9 mouse cellular contexts compared by ENCODE assay signal in the genomic region with DNA sequence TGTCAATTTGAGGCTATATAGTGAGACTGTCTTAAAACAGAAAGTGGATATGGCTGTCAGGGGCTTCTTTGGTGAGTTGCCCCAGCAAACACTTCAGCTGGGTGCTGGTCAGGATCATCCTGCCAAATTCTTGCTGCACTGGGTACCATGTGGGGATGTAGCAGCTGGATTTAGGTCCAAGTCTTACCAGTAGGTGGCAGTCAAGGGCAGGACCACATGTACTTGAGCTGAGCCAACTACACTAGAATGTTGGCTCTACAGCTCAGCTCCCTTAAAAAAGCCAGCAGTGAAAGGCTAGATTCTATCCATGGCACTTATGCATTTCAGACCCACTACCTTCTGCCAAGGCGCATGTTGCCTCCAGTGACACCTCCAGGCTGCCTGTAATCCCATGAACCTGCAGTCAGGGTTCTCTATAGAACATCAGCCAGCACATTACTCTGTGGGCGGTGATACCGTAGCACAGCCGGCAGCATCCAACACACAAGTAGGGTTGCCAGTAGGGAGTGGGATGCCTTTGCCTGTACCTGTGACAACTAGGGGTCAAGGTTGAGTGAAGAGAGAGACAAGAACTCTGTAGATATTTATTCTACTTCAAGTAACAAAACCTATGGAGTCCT. TPM values are rescaled to one million over a fixed set of nuclear protein-coding genes. Genes with fewer than 3 reads are reported as not detected.
DNase-seq lines count a peak whose midpoint lies in the region; ATAC-seq and TF ChIP-seq lines count a peak whose summit lies in the region.
"Had no signal": no experiment of that assay in that cellular context is flagged by ENCODE, and none has a peak within 500 bp of the region (broad histone marks: within the 10 kb centered on the region; RNA-seq: fewer than 3 reads in every experiment).

No protein-coding gene starts in this region.

- no peak overlapping the region for H3K27ac ChIP-seq in cortical plate, adult 2 months (ENCODE audit: insufficient read depth, low read length)
- no peak overlapping the region for H3K27ac ChIP-seq in kidney, adult 2 months (ENCODE audit: insufficient read depth, low read depth, low read length)
- H3K27ac ChIP-seq in limb, embryonic 13.5 days = no peak overlapping the region
- no peak overlapping the region for H3K27ac ChIP-seq in midbrain, postnatal 0 days (ENCODE audit: low read depth, low read length)
- H3K27ac ChIP-seq: embryonic facial prominence, embryonic 15.5 days had no signal

- peak; percentile 85 for TF ChIP-seq CTCF in cortical plate, adult 2 months (IDR thresholded peaks at IDR 0.05; ENCODE audit: extremely low read depth, insufficient read depth, low read length)
- TF ChIP-seq CTCF in kidney, adult 2 months (conservative IDR thresholded peaks at IDR 0.05; ENCODE audit: insufficient read depth, insufficient read length, low read depth, low read length) = peak; percentile 93
- peak; percentile 86 for TF ChIP-seq CTCF in midbrain, postnatal 0 days (IDR thresholded peaks at IDR 0.05)

- peaks cover 2% of the 10 kb centered on the region; the same call in 1 of the 2 replicates for H3K4me1 ChIP-seq in cortical plate, adult 2 months (ENCODE audit: control insufficient read depth, insufficient read depth, low read length)
- H3K4me1 ChIP-seq in kidney, adult 2 months (ENCODE audit: control insufficient read depth, insufficient read depth, low read length) = no peaks in the 10 kb centered on the region
- peaks cover 10% of the 10 kb centered on the region; the same call in 1 of the 2 replicates for H3K4me1 ChIP-seq in limb, embryonic 13.5 days
- H3K4me1 ChIP-seq in midbrain, postnatal 0 days (ENCODE audit: insufficient read depth, low read length) = no peaks in the 10 kb centered on the region

- no peaks in the 10 kb centered on the region for H3K27me3 ChIP-seq in kidney, adult 2 months (replicated peaks; ENCODE audit: control insufficient read depth, insufficient read depth, low read length)
- no peaks in the 10 kb centered on the region; the same call in 1 of the 2 replicates for H3K27me3 ChIP-seq in limb, embryonic 13.5 days
- H3K27me3 ChIP-seq in midbrain, postnatal 0 days (ENCODE audit: insufficient read depth, low read length) = no peaks in the 10 kb centered on the region

- TF ChIP-seq POLR2A in cortical plate, adult 2 months (IDR thresholded peaks at IDR 0.05; ENCODE audit: extremely low read depth, insufficient read depth, low read length) = no peak
- no peak for TF ChIP-seq POLR2A in kidney, adult 2 months (IDR thresholded peaks at IDR 0.05; ENCODE audit: low read depth, low read length)

- H3K9ac ChIP-seq in limb, embryonic 13.5 days = no peak overlapping the region
- no peak overlapping the region for H3K9ac ChIP-seq in midbrain, postnatal 0 days (replicated peaks; ENCODE audit: low read length, poor library complexity, severe bottlenecking)
- H3K9ac ChIP-seq: embryonic facial prominence, embryonic 15.5 days had no signal

- ATAC-seq in limb, embryonic 13.5 days (ENCODE audit: low FRiP score, low read depth) = peak; percentile 72; the same call in 1 of the 2 replicates
- ATAC-seq in midbrain, postnatal 0 days (ENCODE audit: low FRiP score) = peak; percentile 80

- peak; percentile 95 for DNase-seq in 3T3-L1 (ENCODE audit: low read depth, low spot score)
- DNase-seq in ZHBTc4 (ENCODE audit: low read depth, low spot score) = peak; percentile 90
- DNase-seq in gastrocnemius, postnatal 14 days = peak; percentile 68
- DNase-seq in kidney, adult 2 months = peak; percentile 78
- peak; percentile 83 for DNase-seq in midbrain, postnatal 0 days (ENCODE audit: low spot score)
- peak; percentile 69 to 81 for DNase-seq in spleen, postnatal 4 days (ENCODE audit: low spot score in 2 of 2)

- WGBS in kidney, adult 2 months = 78% methylated on average over 4 of the region's 4 CpGs
- WGBS in limb, embryonic 13.5 days = 75% methylated on average over 4 of the region's 4 CpGs
- 70% methylated on average over 4 of the region's 4 CpGs for WGBS in midbrain, postnatal 0 days

- H3K4me2 ChIP-seq in limb, embryonic 13.5 days (replicated peaks) = no peak overlapping the region
- no peak overlapping the region for H3K4me2 ChIP-seq in midbrain, postnatal 0 days (ENCODE audit: low read depth, low read length, poor library complexity, severe bottlenecking)
- H3K4me2 ChIP-seq: embryonic facial prominence, embryonic 15.5 days had no signal

- no peaks in the 10 kb centered on the region for H3K36me3 ChIP-seq in kidney, adult 2 months (ENCODE audit: control insufficient read depth, insufficient read depth, low read length)
- peaks cover 19% of the 10 kb centered on the region for H3K36me3 ChIP-seq in limb, embryonic 13.5 days
- H3K36me3 ChIP-seq in midbrain, postnatal 0 days (ENCODE audit: insufficient read depth, low read length) = peaks cover 16% of the 10 kb centered on the region

- no peak overlapping the region for H3K4me3 ChIP-seq in cortical plate, adult 2 months (ENCODE audit: insufficient read depth, low read length)
- H3K4me3 ChIP-seq in kidney, adult 2 months (ENCODE audit: insufficient read depth, low read depth, low read length) = no peak overlapping the region
- no peak overlapping the region for H3K4me3 ChIP-seq in limb, embryonic 13.5 days
- no peak overlapping the region for H3K4me3 ChIP-seq in midbrain, postnatal 0 days (ENCODE audit: low read depth, low read length)
- H3K4me3 ChIP-seq: embryonic facial prominence, embryonic 15.5 days had no signal

- H3K9me3 ChIP-seq in limb, embryonic 13.5 days = no peaks in the 10 kb centered on the region
- no peaks in the 10 kb centered on the region for H3K9me3 ChIP-seq in midbrain, postnatal 0 days (ENCODE audit: low read length)
- H3K9me3 ChIP-seq: embryonic facial prominence, embryonic 15.5 days had no signal

- intact Hi-C loops in gastrocnemius, postnatal 14 days (cut with DNase I; ENCODE audit: low total_unique reads) = loop anchor here (5.0 kb wide), 1 partner anchor 80 kb away; no protein-coding TSS in a partner anchor

RNA-seq across cellular contexts. Expression of gene Tcfl5, which starts 15.0 kb away (rescaled TPM):
- polyA plus RNA-seq in cortical plate, adult 2 months (2012; rRNA removed) = 0.91 and 1.1 TPM in 2 replicates
- under 1 TPM; 0.21 to 0.22 TPM for total RNA-seq in gastrocnemius, postnatal 14 days (2021)
- 0.04 and 0.05 TPM in 2 replicates for polyA plus RNA-seq in kidney, adult 2 months (2012; rRNA removed)
- 0.55 and 0.59 TPM in 2 replicates for polyA plus RNA-seq in limb, embryonic 13.5 days (2015; fragmentation: Nextera tagmentation; extraction: Ambion mirVana)
- total RNA-seq in midbrain, postnatal 0 days (2014; rRNA removed) = 5.9 and 7.8 TPM in 2 replicates
- polyA plus RNA-seq in midbrain, postnatal 0 days (2015; fragmentation: Nextera tagmentation; extraction: Ambion mirVana) = 0.79 and 1.0 TPM in 2 replicates

RNA-seq across cellular contexts. Expression of gene Dido1, which starts 52.3 kb away (rescaled TPM):
- polyA plus RNA-seq in cortical plate, adult 2 months (2012; rRNA removed) = 28.1 and 32.9 TPM in 2 replicates
- total RNA-seq in gastrocnemius, postnatal 14 days (2021) = 10 to 100 TPM; 18.9 to 19.7 TPM
- 13.2 and 13.4 TPM in 2 replicates for polyA plus RNA-seq in kidney, adult 2 months (2012; rRNA removed)
- 30.4 and 31.5 TPM in 2 replicates for polyA plus RNA-seq in limb, embryonic 13.5 days (2015; fragmentation: Nextera tagmentation; extraction: Ambion mirVana)
- 36.7 and 44.1 TPM in 2 replicates for total RNA-seq in midbrain, postnatal 0 days (2014; rRNA removed)
- 19.3 and 22.2 TPM in 2 replicates for polyA plus RNA-seq in midbrain, postnatal 0 days (2015; fragmentation: Nextera tagmentation; extraction: Ambion mirVana)

RNA-seq across cellular contexts. Expression of gene Gid8, which starts 52.4 kb away (rescaled TPM):
- polyA plus RNA-seq in cortical plate, adult 2 months (2012; rRNA removed) = 57.5 and 60.4 TPM in 2 replicates
- total RNA-seq in gastrocnemius, postnatal 14 days (2021) = 10 to 100 TPM; 38.5 to 40.5 TPM
- polyA plus RNA-seq in kidney, adult 2 months (2012; rRNA removed) = 33.3 and 35.4 TPM in 2 replicates
- polyA plus RNA-seq in limb, embryonic 13.5 days (2015; fragmentation: Nextera tagmentation; extraction: Ambion mirVana) = 63.0 and 63.8 TPM in 2 replicates
- total RNA-seq in midbrain, postnatal 0 days (2014; rRNA removed) = 43.6 and 56.4 TPM in 2 replicates
- polyA plus RNA-seq in midbrain, postnatal 0 days (2015; fragmentation: Nextera tagmentation; extraction: Ambion mirVana) = 44.5 and 46.5 TPM in 2 replicates

RNA-seq across cellular contexts. Expression of gene Col9a3, which starts 59.9 kb away (rescaled TPM):
- 15.5 and 17.2 TPM in 2 replicates for polyA plus RNA-seq in cortical plate, adult 2 months (2012; rRNA removed)
- total RNA-seq in gastrocnemius, postnatal 14 days (2021) = under 1 TPM; 0.29 to 0.97 TPM
- polyA plus RNA-seq in kidney, adult 2 months (2012; rRNA removed) = 0.42 and 0.46 TPM in 2 replicates
- 426 and 449 TPM in 2 replicates for polyA plus RNA-seq in limb, embryonic 13.5 days (2015; fragmentation: Nextera tagmentation; extraction: Ambion mirVana)
- 19.9 and 47.6 TPM in 2 replicates for total RNA-seq in midbrain, postnatal 0 days (2014; rRNA removed)
- 29.6 and 29.8 TPM in 2 replicates for polyA plus RNA-seq in midbrain, postnatal 0 days (2015; fragmentation: Nextera tagmentation; extraction: Ambion mirVana)
